Mouse (Mus musculus) ovary, adult 10 weeks (tissue): ENCODE results near the gene Cebpzos. TPM values are rescaled to one million over a fixed set of nuclear protein-coding genes. Genes with fewer than 3 reads are reported as not detected.

Experiments
- polyA plus RNA-seq: library from polyadenylated mRNA; stranded (reverse); fragments of 350-450 nt; fragmentation: Illumina TruSeq; extraction: RNeasy Lipid Tissue Mini Kit (QIAGEN cat#74804); gene quantifications from one replicate; pipeline ENCODE4 v1.2.3, GENCODE M21; 2014

Cebpzos gene
- polyA plus RNA-seq = 31.5 TPM

GRCm38 (mm10) chr17:78916369-78916813 is at the start of gene Cebpzos:
Gene Cebpzos (plus strand): TSS chr17:78916500.

GRCm38 (mm10) chr17:78882401-78883112 is 33.7 kb upstream of the Cebpzos start, which contains the start of gene Eif2ak2:
Gene Eif2ak2 (minus strand): TSS chr17:78882573.

GRCm38 (mm10) chr17:78906892-78907291 is 9.4 kb upstream of the Cebpzos start, which contains the start of gene Sult6b1:
Gene Sult6b1 (minus strand): TSS chr17:78906992.

GRCm38 (mm10) chr17:78936466-78937228 is 20.3 kb downstream of the Cebpzos start, which contains the start of the genes Cebpz and Ndufaf7:
Gene Cebpz (minus strand): TSS chr17:78937066.
Gene Ndufaf7 (plus strand): TSS chr17:78937136.

Other genes with a start within 250 kb of the Cebpzos start
- gene Strn, start 179.3 kb upstream of the Cebpzos start, polyA plus RNA-seq = 119 TPM
- 14.3 TPM for gene Heatr5b, start 81.1 kb upstream of the Cebpzos start, polyA plus RNA-seq
- 13.9 TPM for gene Gpatch11, start 80.9 kb upstream of the Cebpzos start, polyA plus RNA-seq
- gene Eif2ak2, start 33.9 kb upstream of the Cebpzos start, polyA plus RNA-seq = 70.3 TPM
- gene Sult6b1, start 9.5 kb upstream of the Cebpzos start, polyA plus RNA-seq = 1.1 TPM
- 115 TPM for gene Cebpz, start 20.6 kb downstream of the Cebpzos start, polyA plus RNA-seq
- 38.5 TPM for gene Ndufaf7, start 20.6 kb downstream of the Cebpzos start, polyA plus RNA-seq
- 122 TPM for gene Prkd3, start 104.3 kb downstream of the Cebpzos start, polyA plus RNA-seq
- gene Qpct, start 135.4 kb downstream of the Cebpzos start, polyA plus RNA-seq = 16.3 TPM